Mouse (Mus musculus): Measurements from ENCODE around the gene Asgr1. TPM values are rescaled to one million over a fixed set of nuclear protein-coding genes. Genes with fewer than 3 reads are reported as not detected.

The Asgr1 gene
- polyA plus RNA-seq, 1 experiment, result 4.0 TPM

GRCm38 (mm10) chr11:70103701-70104315 lies 49.9 kb downstream of the Asgr1 start:
- H3K79me3 ChIP-seq (ENCODE audit: low read depth), result no peaks in the 10 kb centered on the region

GRCm38 (mm10) chr11:70107085-70107484 lies 53.2 kb downstream of the Asgr1 start:
- H3ac ChIP-seq (ENCODE audit: control insufficient read depth, insufficient read length, low read depth), result no peak overlapping the region
- no peak for TF ChIP-seq FOSL1 (IDR thresholded peaks at IDR 0.05; ENCODE audit: insufficient read depth, low read length, poor library complexity, severe bottlenecking)
- TF ChIP-seq USF1 (IDR thresholded peaks at IDR 0.05; ENCODE audit: low read depth), result no peak
- TF ChIP-seq CTCF (IDR thresholded peaks at IDR 0.05; ENCODE audit: control insufficient read depth, insufficient read depth, insufficient read length), result no peak
- peak; percentile 60 for TF ChIP-seq MYOD1 (IDR thresholded peaks at IDR 0.05; ENCODE audit: control insufficient read depth, insufficient read length, low read depth)
- H3K4me3 ChIP-seq (ENCODE audit: insufficient read depth, poor library complexity, severe bottlenecking), result no peak overlapping the region
- H3K27me3 ChIP-seq (ENCODE audit: control insufficient read depth, insufficient read depth, insufficient read length), result no peaks in the 10 kb centered on the region
- H3K79me2 ChIP-seq (ENCODE audit: control insufficient read depth, insufficient read depth), result no peaks in the 10 kb centered on the region
- no peaks in the 10 kb centered on the region for H3K36me3 ChIP-seq (ENCODE audit: control insufficient read depth, insufficient read depth)
- H3K79me3 ChIP-seq (ENCODE audit: low read depth), result no peaks in the 10 kb centered on the region

More at GRCm38 (mm10) chr11:70103701-70104315, 49.9 kb downstream of the Asgr1 start:
- Histone ChIP-seq H3K4me3 (ENCODE audit: insufficient read depth, poor library complexity, severe bottlenecking) (no peak overlapping the region), H3K27me3 (ENCODE audit: control insufficient read depth, insufficient read depth, insufficient read length) (no peaks in the 10 kb centered on the region), H3ac (ENCODE audit: control insufficient read depth, insufficient read length, low read depth) (no peak overlapping the region), H3K36me3 (ENCODE audit: control insufficient read depth, insufficient read depth) (no peaks in the 10 kb centered on the region), H3K79me2 (ENCODE audit: control insufficient read depth, insufficient read depth) (no peaks in the 10 kb centered on the region)
- TF ChIP-seq CTCF (IDR thresholded peaks at IDR 0.05; ENCODE audit: control insufficient read depth, insufficient read depth, insufficient read length), result no peak
- TF ChIP-seq MYOD1 (IDR thresholded peaks at IDR 0.05; ENCODE audit: control insufficient read depth, insufficient read length, low read depth), result no peak
- TF ChIP-seq CEBPB (IDR thresholded peaks at IDR 0.05; ENCODE audit: low read depth), result no peak
- no peak for TF ChIP-seq MYOG (IDR thresholded peaks at IDR 0.05; ENCODE audit: control insufficient read depth, extremely low read depth, insufficient read length)
- TF ChIP-seq USF1 (IDR thresholded peaks at IDR 0.05; ENCODE audit: low read depth), result no peak
- no peak for TF ChIP-seq MAX (IDR thresholded peaks at IDR 0.05)
- TF ChIP-seq FOSL1 (IDR thresholded peaks at IDR 0.05; ENCODE audit: insufficient read depth, low read length, poor library complexity, severe bottlenecking), result no peak

Small RNA genes within 50 kb of the gene (microRNA-seq; reads per million reads assigned to microRNA genes)
- gene Mir324 (ENCODE audit: borderline microRNAs expressed), result 2,750 reads per million, percentile 90 among the genes with 10 or more reads in this experiment

Other genes starting within 250 kb of the Asgr1 start
- gene Tmem102, start 248.5 kb upstream of the Asgr1 start, polyA plus RNA-seq (2012; fragmentation: generic; extraction: Trizol), result 0.32 TPM
- not detected for gene Gm39566, start 238.8 kb upstream of the Asgr1 start, polyA plus RNA-seq (2012; fragmentation: generic; extraction: Trizol)
- gene Spem2, start 235.6 kb upstream of the Asgr1 start, polyA plus RNA-seq (2012; fragmentation: generic; extraction: Trizol), result not detected
- not detected for gene Spem1, start 231.9 kb upstream of the Asgr1 start, polyA plus RNA-seq (2012; fragmentation: generic; extraction: Trizol)
- 10.7 TPM for gene Nlgn2, start 216.3 kb upstream of the Asgr1 start, polyA plus RNA-seq (2012; fragmentation: generic; extraction: Trizol)
- gene Tmem256, start 215.6 kb upstream of the Asgr1 start, polyA plus RNA-seq (2012; fragmentation: generic; extraction: Trizol), result 260 TPM
- 82.7 TPM for gene Plscr3, start 207.7 kb upstream of the Asgr1 start, polyA plus RNA-seq (2012; fragmentation: generic; extraction: Trizol)
- not detected for gene Tnk1, start 195.4 kb upstream of the Asgr1 start, polyA plus RNA-seq (2012; fragmentation: generic; extraction: Trizol)
- gene Tmem95, start 176.1 kb upstream of the Asgr1 start, polyA plus RNA-seq (2012; fragmentation: generic; extraction: Trizol), result not detected
- gene Kctd11, start 172.7 kb upstream of the Asgr1 start, polyA plus RNA-seq (2012; fragmentation: generic; extraction: Trizol), result 17.2 TPM
- gene Acap1, start 158.5 kb upstream of the Asgr1 start, polyA plus RNA-seq (2012; fragmentation: generic; extraction: Trizol), result 0.21 TPM
- 2.4 TPM for gene 2810408A11Rik, start 153.1 kb upstream of the Asgr1 start, polyA plus RNA-seq (2012; fragmentation: generic; extraction: Trizol)
- gene Neurl4, start 153.0 kb upstream of the Asgr1 start, polyA plus RNA-seq (2012; fragmentation: generic; extraction: Trizol), result 38.4 TPM
- gene Gps2, start 140.2 kb upstream of the Asgr1 start, polyA plus RNA-seq (2012; fragmentation: generic; extraction: Trizol), result 37.3 TPM
- gene Eif5a, start 132.1 kb upstream of the Asgr1 start, polyA plus RNA-seq (2012; fragmentation: generic; extraction: Trizol), result 2,142 TPM
- 0.02 TPM for gene Ybx2, start 118.3 kb upstream of the Asgr1 start, polyA plus RNA-seq (2012; fragmentation: generic; extraction: Trizol)
- gene Slc2a4, start 105.9 kb upstream of the Asgr1 start, polyA plus RNA-seq (2012; fragmentation: generic; extraction: Trizol), result 0.53 TPM
- gene Cldn7, start 89.3 kb upstream of the Asgr1 start, polyA plus RNA-seq (2012; fragmentation: generic; extraction: Trizol), result 0.06 TPM
- gene Ctdnep1, start 72.9 kb upstream of the Asgr1 start, polyA plus RNA-seq (2012; fragmentation: generic; extraction: Trizol), result 141 TPM
- 111 TPM for gene Elp5, start 71.6 kb upstream of the Asgr1 start, polyA plus RNA-seq (2012; fragmentation: generic; extraction: Trizol)
- gene Gabarap, start 62.9 kb upstream of the Asgr1 start, polyA plus RNA-seq (2012; fragmentation: generic; extraction: Trizol), result 362 TPM
- gene Phf23, start 58.3 kb upstream of the Asgr1 start, polyA plus RNA-seq (2012; fragmentation: generic; extraction: Trizol), result 93.4 TPM
- gene Dvl2, start 53.5 kb upstream of the Asgr1 start, polyA plus RNA-seq (2012; fragmentation: generic; extraction: Trizol), result 36.4 TPM
- 87.8 TPM for gene Acadvl, start 38.7 kb upstream of the Asgr1 start, polyA plus RNA-seq (2012; fragmentation: generic; extraction: Trizol)
- 25.3 TPM for gene Dlg4, start 37.1 kb upstream of the Asgr1 start, polyA plus RNA-seq (2012; fragmentation: generic; extraction: Trizol)
- 1.3 TPM for gene Asgr2, start 38.6 kb downstream of the Asgr1 start, polyA plus RNA-seq (2012; fragmentation: generic; extraction: Trizol)
- gene Mgl2, start 76.2 kb downstream of the Asgr1 start, polyA plus RNA-seq (2012; fragmentation: generic; extraction: Trizol), result 1.8 TPM
- 0.20 TPM for gene Clec10a, start 102.1 kb downstream of the Asgr1 start, polyA plus RNA-seq (2012; fragmentation: generic; extraction: Trizol)
- 145 TPM for gene Slc16a11, start 158.7 kb downstream of the Asgr1 start, polyA plus RNA-seq (2012; fragmentation: generic; extraction: Trizol)
- 22.0 TPM for gene Slc16a13, start 167.0 kb downstream of the Asgr1 start, polyA plus RNA-seq (2012; fragmentation: generic; extraction: Trizol)
- 9.3 TPM for gene Bcl6b, start 175.7 kb downstream of the Asgr1 start, polyA plus RNA-seq (2012; fragmentation: generic; extraction: Trizol)
- 91.7 TPM for gene 0610010K14Rik, start 183.8 kb downstream of the Asgr1 start, polyA plus RNA-seq (2012; fragmentation: generic; extraction: Trizol)
- gene Gm21988, start 185.7 kb downstream of the Asgr1 start, polyA plus RNA-seq (2012; fragmentation: generic; extraction: Trizol), result 10.8 TPM
- gene Rnasek, start 185.8 kb downstream of the Asgr1 start, polyA plus RNA-seq (2012; fragmentation: generic; extraction: Trizol), result 300 TPM
- 0.47 TPM for gene Alox12, start 201.3 kb downstream of the Asgr1 start, polyA plus RNA-seq (2012; fragmentation: generic; extraction: Trizol)

All from C2C12 (cell line).